Mouse (Mus musculus): Measurements from ENCODE around the gene Ncoa3. TPM values are rescaled to one million over a fixed set of nuclear protein-coding genes. Genes with fewer than 3 reads are reported as not detected.

The Ncoa3 gene
- polyA plus RNA-seq, 1 experiment from 2014 or later, result 23.2 TPM

GRCm38 (mm10) chr2:165995711-165996110 lies 3.3 kb downstream of the Ncoa3 start:
- no peak for ATAC-seq (ENCODE audit: low FRiP score, low TSS enrichment)
- no peak overlapping the region for H3K4me3 ChIP-seq (ENCODE audit: low read length)
- no peak overlapping the region for H3K27ac ChIP-seq (ENCODE audit: low read depth, low read length)
- no peak overlapping the region for H3K4me2 ChIP-seq (replicated peaks; ENCODE audit: low read depth, low read length)
- no peaks in the 10 kb centered on the region for H3K27me3 ChIP-seq (ENCODE audit: control insufficient read depth, insufficient read depth, low read length)
- no peaks in the 10 kb centered on the region for H3K9me3 ChIP-seq (ENCODE audit: control insufficient read depth, low read length)
- no peak overlapping the region for H3K9ac ChIP-seq (ENCODE audit: low read depth, low read length)
- peaks cover 27% of the 10 kb centered on the region for H3K4me1 ChIP-seq (ENCODE audit: control insufficient read depth, insufficient read depth, low read length)
- WGBS, result 81% methylated on average over 8 of the region's 8 CpGs
- no peaks in the 10 kb centered on the region for H3K36me3 ChIP-seq (ENCODE audit: control insufficient read depth, insufficient read depth, low read length)

GRCm38 (mm10) chr2:165996130-165996529 lies 3.7 kb downstream of the Ncoa3 start:
- H3K27me3 ChIP-seq (ENCODE audit: control insufficient read depth, insufficient read depth, low read length), result no peaks in the 10 kb centered on the region
- H3K27ac ChIP-seq (ENCODE audit: low read depth, low read length), result no peak overlapping the region
- H3K4me3 ChIP-seq (ENCODE audit: low read length), result no peak overlapping the region
- H3K9me3 ChIP-seq (ENCODE audit: control insufficient read depth, low read length), result no peaks in the 10 kb centered on the region
- peaks cover 30% of the 10 kb centered on the region for H3K4me1 ChIP-seq (ENCODE audit: control insufficient read depth, insufficient read depth, low read length)
- H3K9ac ChIP-seq (ENCODE audit: low read depth, low read length), result no peak overlapping the region
- ATAC-seq (ENCODE audit: low FRiP score, low TSS enrichment), result no peak
- H3K4me2 ChIP-seq (replicated peaks; ENCODE audit: low read depth, low read length), result no peak overlapping the region
- 74% methylated on average over 4 of the region's 4 CpGs for WGBS
- H3K36me3 ChIP-seq (ENCODE audit: control insufficient read depth, insufficient read depth, low read length), result no peaks in the 10 kb centered on the region

GRCm38 (mm10) chr2:165997256-165997967 lies 5.0 kb downstream of the Ncoa3 start:
- ATAC-seq (ENCODE audit: low FRiP score, low TSS enrichment), result no peak
- WGBS, result 90% methylated on average over 8 of the region's 8 CpGs
- Histone ChIP-seq H3K27ac (ENCODE audit: low read depth, low read length) (no peak overlapping the region), H3K9ac (ENCODE audit: low read depth, low read length) (no peak overlapping the region), H3K4me3 (ENCODE audit: low read length) (no peak overlapping the region), H3K4me2 (replicated peaks; ENCODE audit: low read depth, low read length) (no peak overlapping the region), H3K36me3 (ENCODE audit: control insufficient read depth, insufficient read depth, low read length) (no peaks in the 10 kb centered on the region), H3K27me3 (ENCODE audit: control insufficient read depth, insufficient read depth, low read length) (no peaks in the 10 kb centered on the region), H3K4me1 (ENCODE audit: control insufficient read depth, insufficient read depth, low read length) (peaks cover 32% of the 10 kb centered on the region), H3K9me3 (ENCODE audit: control insufficient read depth, low read length) (no peaks in the 10 kb centered on the region)

GRCm38 (mm10) chr2:165998969-165999368 lies 6.5 kb downstream of the Ncoa3 start:
- Histone ChIP-seq H3K27me3 (ENCODE audit: control insufficient read depth, insufficient read depth, low read length) (no peaks in the 10 kb centered on the region), H3K27ac (ENCODE audit: low read depth, low read length) (no peak overlapping the region), H3K9me3 (ENCODE audit: control insufficient read depth, low read length) (no peaks in the 10 kb centered on the region), H3K4me3 (ENCODE audit: low read length) (no peak overlapping the region), H3K4me1 (ENCODE audit: control insufficient read depth, insufficient read depth, low read length) (peaks cover 29% of the 10 kb centered on the region), H3K9ac (ENCODE audit: low read depth, low read length) (no peak overlapping the region), H3K4me2 (replicated peaks; ENCODE audit: low read depth, low read length) (no peak overlapping the region), H3K36me3 (ENCODE audit: control insufficient read depth, insufficient read depth, low read length) (no peaks in the 10 kb centered on the region)
- ATAC-seq (ENCODE audit: low FRiP score, low TSS enrichment), result no peak
- WGBS, result 37% methylated on average over 4 of the region's 4 CpGs

- no peak for ATAC-seq (ENCODE audit: low FRiP score, low TSS enrichment)
- H3K9me3 ChIP-seq (ENCODE audit: control insufficient read depth, low read length), result no peaks in the 10 kb centered on the region
- no peak overlapping the region for H3K9ac ChIP-seq (ENCODE audit: low read depth, low read length)
- H3K4me2 ChIP-seq (replicated peaks; ENCODE audit: low read depth, low read length), result 0 out of 2 replicates have a peak overlapping the region, but pooled peaks have one; percentile 2
- H3K36me3 ChIP-seq (ENCODE audit: control insufficient read depth, insufficient read depth, low read length), result no peaks in the 10 kb centered on the region
- no peaks in the 10 kb centered on the region for H3K27me3 ChIP-seq (ENCODE audit: control insufficient read depth, insufficient read depth, low read length)
- no peak overlapping the region for H3K27ac ChIP-seq (ENCODE audit: low read depth, low read length)
- WGBS, result 16% methylated on average over 5 of the region's 5 CpGs
- no peak overlapping the region for H3K4me3 ChIP-seq (ENCODE audit: low read length)
- peaks cover 26% of the 10 kb centered on the region for H3K4me1 ChIP-seq (ENCODE audit: control insufficient read depth, insufficient read depth, low read length)
Observed at GRCm38 (mm10) chr2:165999790-166000189, 7.4 kb downstream of the Ncoa3 start.

GRCm38 (mm10) chr2:166000242-166000641 lies 7.8 kb downstream of the Ncoa3 start:
- no peaks in the 10 kb centered on the region for H3K36me3 ChIP-seq (ENCODE audit: control insufficient read depth, insufficient read depth, low read length)
- H3K27ac ChIP-seq (ENCODE audit: low read depth, low read length), result no peak overlapping the region
- H3K4me3 ChIP-seq (ENCODE audit: low read length), result no peak overlapping the region
- no peak for ATAC-seq (ENCODE audit: low FRiP score, low TSS enrichment)
- H3K27me3 ChIP-seq (ENCODE audit: control insufficient read depth, insufficient read depth, low read length), result no peaks in the 10 kb centered on the region
- H3K9ac ChIP-seq (ENCODE audit: low read depth, low read length), result no peak overlapping the region
- H3K4me1 ChIP-seq (ENCODE audit: control insufficient read depth, insufficient read depth, low read length), result peaks cover 26% of the 10 kb centered on the region
- H3K9me3 ChIP-seq (ENCODE audit: control insufficient read depth, low read length), result no peaks in the 10 kb centered on the region
- WGBS, result 14% methylated on average over 5 of the region's 5 CpGs
- H3K4me2 ChIP-seq (replicated peaks; ENCODE audit: low read depth, low read length), result no peak overlapping the region

GRCm38 (mm10) chr2:166000769-166001168 lies 8.3 kb downstream of the Ncoa3 start:
- Histone ChIP-seq H3K9me3 (ENCODE audit: control insufficient read depth, low read length) (no peaks in the 10 kb centered on the region), H3K4me3 (ENCODE audit: low read length) (no peak overlapping the region), H3K27me3 (ENCODE audit: control insufficient read depth, insufficient read depth, low read length) (no peaks in the 10 kb centered on the region), H3K36me3 (ENCODE audit: control insufficient read depth, insufficient read depth, low read length) (no peaks in the 10 kb centered on the region), H3K4me2 (replicated peaks; ENCODE audit: low read depth, low read length) (no peak overlapping the region), H3K27ac (ENCODE audit: low read depth, low read length) (no peak overlapping the region), H3K4me1 (ENCODE audit: control insufficient read depth, insufficient read depth, low read length) (peaks cover 26% of the 10 kb centered on the region), H3K9ac (ENCODE audit: low read depth, low read length) (no peak overlapping the region)
- 41% methylated on average over 5 of the region's 5 CpGs for WGBS
- ATAC-seq (ENCODE audit: low FRiP score, low TSS enrichment), result no peak

GRCm38 (mm10) chr2:166001362-166001761 lies 8.9 kb downstream of the Ncoa3 start:
- H3K4me2 ChIP-seq (replicated peaks; ENCODE audit: low read depth, low read length), result no peak overlapping the region
- no peaks in the 10 kb centered on the region for H3K27me3 ChIP-seq (ENCODE audit: control insufficient read depth, insufficient read depth, low read length)
- no peak overlapping the region for H3K4me3 ChIP-seq (ENCODE audit: low read length)
- H3K4me1 ChIP-seq (ENCODE audit: control insufficient read depth, insufficient read depth, low read length), result peaks cover 26% of the 10 kb centered on the region
- no peaks in the 10 kb centered on the region for H3K36me3 ChIP-seq (ENCODE audit: control insufficient read depth, insufficient read depth, low read length)
- H3K9me3 ChIP-seq (ENCODE audit: control insufficient read depth, low read length), result no peaks in the 10 kb centered on the region
- WGBS, result 54% methylated on average over 2 of the region's 2 CpGs
- ATAC-seq (ENCODE audit: low FRiP score, low TSS enrichment), result no peak
- no peak overlapping the region for H3K27ac ChIP-seq (ENCODE audit: low read depth, low read length)
- H3K9ac ChIP-seq (ENCODE audit: low read depth, low read length), result no peak overlapping the region

- Histone ChIP-seq H3K9ac (ENCODE audit: low read depth, low read length) (no peak overlapping the region), H3K27me3 (ENCODE audit: control insufficient read depth, insufficient read depth, low read length) (no peaks in the 10 kb centered on the region), H3K4me2 (replicated peaks; ENCODE audit: low read depth, low read length) (no peak overlapping the region), H3K4me3 (ENCODE audit: low read length) (no peak overlapping the region), H3K36me3 (ENCODE audit: control insufficient read depth, insufficient read depth, low read length) (no peaks in the 10 kb centered on the region), H3K9me3 (ENCODE audit: control insufficient read depth, low read length) (no peaks in the 10 kb centered on the region), H3K4me1 (ENCODE audit: control insufficient read depth, insufficient read depth, low read length) (peaks cover 28% of the 10 kb centered on the region), H3K27ac (ENCODE audit: low read depth, low read length) (no peak overlapping the region)
- WGBS, result 58% methylated on average over 2 of the region's 2 CpGs
- no peak for ATAC-seq (ENCODE audit: low FRiP score, low TSS enrichment)
Observed at GRCm38 (mm10) chr2:166001768-166002167, 9.3 kb downstream of the Ncoa3 start.

Data from kidney, embryonic 14.5 days (tissue).